Mouse (Mus musculus): Measurements from ENCODE around the gene Tmem274.

DNA sequence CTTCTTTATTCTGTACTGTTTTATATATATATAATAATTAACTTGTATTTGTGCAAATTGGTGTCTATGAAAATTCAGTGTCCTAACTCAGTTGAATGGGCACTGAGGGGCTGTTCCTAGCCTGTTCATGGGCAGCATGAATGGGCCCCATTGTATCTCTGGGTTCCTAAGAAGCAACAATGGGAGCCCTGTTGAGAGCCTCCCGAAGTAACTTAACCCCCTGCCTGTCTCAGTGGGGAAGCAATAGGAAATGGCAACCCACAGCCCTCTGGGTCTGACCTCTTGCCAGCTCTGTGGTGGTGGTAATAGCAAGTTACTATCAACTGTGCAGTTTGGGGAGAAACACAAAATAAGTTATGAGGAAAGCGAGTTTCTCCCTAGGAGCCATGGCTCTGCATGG, 19.4 kb downstream of the Tmem274 start:
- TF ChIP-seq POLR2A (IDR thresholded peaks at IDR 0.05; ENCODE audit: borderline replicate concordance, insufficient read depth, low read length) (no peak), CTCF (IDR thresholded peaks at IDR 0.05; ENCODE audit: borderline replicate concordance, insufficient read depth, low read depth, low read length) (no peak)
